Mouse (Mus musculus) thymus, adult 18-20 months (tissue): Measurements from ENCODE around the gene Hid1.
"Not testable (repeated sequence)": the region's sequence is repeated elsewhere in the genome, so short reads cannot be mapped to it uniquely, and the experiment has no call there.

Source experiments
- DNase-seq, 2 experiments: peaks; one replicate each; pipeline ENCODE4 v3.0.0; 2022; ENCODE audit warnings: mixed read lengths in 2 of 2

The Hid1 gene

GRCm38 (mm10) chr11:115367395-115367944 lies at the start of gene Hid1:
TSS of gene Hid1 (minus strand) at chr11:115367756.
- DNase-seq, result peak; percentile 82 to 84

GRCm38 (mm10) chr11:115409556-115409955 lies 42.0 kb upstream of the Hid1 start:
- DNase-seq, result no peak

- DNase-seq, result peak; percentile 53 to 80
Measured at GRCm38 (mm10) chr11:115408266-115408920, 40.8 kb upstream of the Hid1 start.

GRCm38 (mm10) chr11:115406858-115407401 lies 39.4 kb upstream of the Hid1 start:
- peak; percentile 71 to 85 for DNase-seq

- peak in 1 of 2 experiments; percentile 45 for DNase-seq
Measured at GRCm38 (mm10) chr11:115405723-115406122, 38.2 kb upstream of the Hid1 start.

GRCm38 (mm10) chr11:115403338-115404124 lies 36.0 kb upstream of the Hid1 start, which contains the start of gene Mrpl58:
TSS of gene Mrpl58 (plus strand) at chr11:115403752.
- peak; percentile 69 to 80 for DNase-seq

- DNase-seq, result no peak
Measured at GRCm38 (mm10) chr11:115400630-115401391, 33.3 kb upstream of the Hid1 start.

GRCm38 (mm10) chr11:115400126-115400525 lies 32.6 kb upstream of the Hid1 start:
- DNase-seq, result no peak

GRCm38 (mm10) chr11:115398085-115398484 lies 30.5 kb upstream of the Hid1 start:
- no peak for DNase-seq

- DNase-seq, result no peak
Measured at GRCm38 (mm10) chr11:115393721-115394325, 26.3 kb upstream of the Hid1 start.

GRCm38 (mm10) chr11:115391358-115391757 lies 23.8 kb upstream of the Hid1 start:
- no peak for DNase-seq

GRCm38 (mm10) chr11:115386859-115387258 lies 19.3 kb upstream of the Hid1 start:
- not testable (repeated sequence) for DNase-seq

GRCm38 (mm10) chr11:115384587-115384986 lies 17.0 kb upstream of the Hid1 start:
- DNase-seq, result no peak

GRCm38 (mm10) chr11:115383701-115384474 lies 16.3 kb upstream of the Hid1 start:
- DNase-seq, result no peak

GRCm38 (mm10) chr11:115382891-115383290 lies 15.3 kb upstream of the Hid1 start:
- DNase-seq, result no peak

- peak; percentile 52 to 53 for DNase-seq
Measured at GRCm38 (mm10) chr11:115381743-115382539, 14.4 kb upstream of the Hid1 start, which contains the start of gene Cdr2l. TSS of gene Cdr2l (plus strand) at chr11:115381916.

GRCm38 (mm10) chr11:115381276-115381675 lies 13.7 kb upstream of the Hid1 start:
- DNase-seq, result no peak

- no peak for DNase-seq
Measured at GRCm38 (mm10) chr11:115377854-115378253, 10.3 kb upstream of the Hid1 start.

- DNase-seq, result no peak
Measured at GRCm38 (mm10) chr11:115377254-115377653, 9.7 kb upstream of the Hid1 start.

- DNase-seq, result no peak
Measured at GRCm38 (mm10) chr11:115376722-115377121, 9.2 kb upstream of the Hid1 start.
